Mouse (Mus musculus): ENCODE measurements around the gene Skint1. TPM values are rescaled to one million over a fixed set of nuclear protein-coding genes. Genes with fewer than 3 reads are reported as not detected.
"Not testable (repeated sequence)": the region's sequence is repeated elsewhere in the genome, so short reads cannot be mapped to it uniquely, and the experiment has no call there.

The Skint1 gene
- polyA plus RNA-seq (2014; fragmentation: Nextera tagmentation; extraction: Ambion mirVana), result not detected in 2 replicates

- Histone ChIP-seq H3K4me2 (no peak within 1 kb of the TSS), H3K9me3 (ENCODE audit: control insufficient read depth, low read length) (no peaks in the 10 kb centered on the region), H3K27ac (ENCODE audit: low read depth, low read length) (no peak within 1 kb of the TSS), H3K9ac (ENCODE audit: low read length) (no peak within 1 kb of the TSS), H3K36me3 (ENCODE audit: control insufficient read depth, insufficient read depth, low read length) (no peaks in the 10 kb centered on the region), H3K4me3 (ENCODE audit: low read depth, low read length) (no peak within 1 kb of the TSS), H3K27me3 (ENCODE audit: control insufficient read depth, insufficient read depth, low read length) (no peaks in the 10 kb centered on the region), H3K4me1 (ENCODE audit: control insufficient read depth, insufficient read depth, low read length) (no peaks in the 10 kb centered on the region)
- no peak for DNase-seq (ENCODE audit: low spot score, missing footprints)
- no peak for ATAC-seq (ENCODE audit: low FRiP score)
Observed at GRCm38 (mm10) chr4:112005969-112006368, at the start of gene Skint1. TSS of gene Skint1 (plus strand) at chr4:112006269.

DNA sequence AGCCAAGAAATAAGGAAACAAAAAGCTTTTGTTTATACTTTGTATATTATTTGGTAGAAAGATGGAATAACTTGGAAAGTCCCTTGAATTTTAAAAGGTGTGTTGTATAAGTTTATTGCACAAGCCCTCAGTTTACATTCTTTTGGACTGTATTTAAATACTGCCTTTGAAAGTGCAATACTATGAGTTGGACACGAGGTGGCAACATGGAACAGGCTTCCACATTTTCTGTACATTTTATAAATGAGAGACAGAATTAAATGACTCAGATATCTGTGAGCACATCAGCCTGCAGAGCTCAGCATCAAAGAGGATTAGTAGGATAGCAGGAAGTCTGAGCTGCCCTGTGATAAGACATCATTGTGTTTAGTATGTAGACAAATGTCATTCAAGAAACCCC is 44.8 kb upstream of the Skint1 start:
- H3K4me3 ChIP-seq (ENCODE audit: low read depth, low read length), result no peak overlapping the region
- no peaks in the 10 kb centered on the region for H3K4me1 ChIP-seq (ENCODE audit: control insufficient read depth, insufficient read depth, low read length)
- H3K4me2 ChIP-seq, result no peak overlapping the region
- WGBS, result 23% methylated on average over 1 of the region's 1 CpGs
- H3K27ac ChIP-seq (ENCODE audit: low read depth, low read length), result no peak overlapping the region
- H3K27me3 ChIP-seq (ENCODE audit: control insufficient read depth, insufficient read depth, low read length), result no peaks in the 10 kb centered on the region
- no peaks in the 10 kb centered on the region for H3K36me3 ChIP-seq (ENCODE audit: control insufficient read depth, insufficient read depth, low read length)
- DNase-seq (ENCODE audit: low spot score, missing footprints), result no peak
- no peak for ATAC-seq (ENCODE audit: low FRiP score)
- H3K9ac ChIP-seq (ENCODE audit: low read length), result no peak overlapping the region
- H3K9me3 ChIP-seq (ENCODE audit: control insufficient read depth, low read length), result no peaks in the 10 kb centered on the region

GRCm38 (mm10) chr4:111963241-111963640 is 42.8 kb upstream of the Skint1 start:
- not testable (repeated sequence) for H3K9me3 ChIP-seq (ENCODE audit: control insufficient read depth, low read length); H3K9ac ChIP-seq (ENCODE audit: low read length); H3K27ac ChIP-seq (ENCODE audit: low read depth, low read length); H3K27me3 ChIP-seq (ENCODE audit: control insufficient read depth, insufficient read depth, low read length); H3K4me1 ChIP-seq (ENCODE audit: control insufficient read depth, insufficient read depth, low read length); DNase-seq (ENCODE audit: low spot score, missing footprints); H3K4me3 ChIP-seq (ENCODE audit: low read depth, low read length); H3K4me2 ChIP-seq; H3K36me3 ChIP-seq (ENCODE audit: control insufficient read depth, insufficient read depth, low read length); ATAC-seq (ENCODE audit: low FRiP score)
- WGBS, result 79% methylated on average over 1 of the region's 1 CpGs

DNA sequence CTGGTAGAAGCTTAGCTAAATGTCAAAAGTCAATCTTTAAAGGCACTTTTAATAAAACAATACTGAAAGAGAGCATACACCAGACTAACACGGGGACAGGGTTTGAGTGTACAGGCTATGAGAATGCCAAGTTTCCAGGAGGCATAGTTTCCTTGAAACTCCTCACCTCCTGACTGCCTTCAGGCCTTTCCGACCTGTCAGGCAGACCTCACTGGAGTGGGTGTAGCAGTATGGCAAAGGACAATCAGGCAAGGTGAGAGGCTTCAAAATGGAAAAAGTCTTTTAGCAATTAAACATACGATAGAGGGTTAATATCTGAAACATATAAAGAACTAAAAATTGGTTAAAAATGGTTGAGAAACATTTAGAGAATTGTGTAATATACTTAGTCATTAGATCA is 42.4 kb upstream of the Skint1 start:
- Histone ChIP-seq H3K4me2 (no peak overlapping the region), H3K9me3 (ENCODE audit: control insufficient read depth, low read length) (no peaks in the 10 kb centered on the region), H3K36me3 (ENCODE audit: control insufficient read depth, insufficient read depth, low read length) (no peaks in the 10 kb centered on the region), H3K27me3 (ENCODE audit: control insufficient read depth, insufficient read depth, low read length) (no peaks in the 10 kb centered on the region), H3K27ac (ENCODE audit: low read depth, low read length) (no peak overlapping the region), H3K4me1 (ENCODE audit: control insufficient read depth, insufficient read depth, low read length) (no peaks in the 10 kb centered on the region), H3K4me3 (ENCODE audit: low read depth, low read length) (no peak overlapping the region), H3K9ac (ENCODE audit: low read length) (no peak overlapping the region)
- WGBS, result 74% methylated on average over 3 of the region's 3 CpGs
- no peak for DNase-seq (ENCODE audit: low spot score, missing footprints)
- no peak for ATAC-seq (ENCODE audit: low FRiP score)

DNA sequence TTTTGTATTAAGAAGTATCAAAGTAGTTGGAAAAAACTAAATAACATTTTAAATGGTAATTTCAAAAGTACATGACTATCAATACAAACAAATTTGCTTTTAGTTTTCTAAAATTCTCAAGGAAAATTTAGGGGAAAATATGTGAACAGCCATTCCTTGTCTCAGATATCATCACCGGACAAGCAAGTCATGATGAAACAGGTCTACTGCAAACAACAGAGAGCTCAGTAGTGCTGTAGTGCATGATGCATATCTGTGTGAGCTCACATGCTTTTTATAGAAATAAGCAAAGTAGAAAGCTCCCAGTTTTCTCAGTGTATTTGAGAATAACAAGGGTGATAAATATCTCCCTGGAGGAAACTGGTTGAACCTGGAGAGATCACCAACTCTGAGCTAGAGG is 33.4 kb upstream of the Skint1 start, which contains the start of gene Skint7:
Gene Skint7 (plus strand): TSS at position 301 of the 400 bp plus-strand sequence.
- no peaks in the 10 kb centered on the region for H3K4me1 ChIP-seq (ENCODE audit: control insufficient read depth, insufficient read depth, low read length)
- H3K9ac ChIP-seq (ENCODE audit: low read length), result no peak within 1 kb of the TSS
- DNase-seq (ENCODE audit: low spot score, missing footprints), result no peak
- H3K4me2 ChIP-seq, result no peak within 1 kb of the TSS
- no peaks in the 10 kb centered on the region for H3K27me3 ChIP-seq (ENCODE audit: control insufficient read depth, insufficient read depth, low read length)
- ATAC-seq (ENCODE audit: low FRiP score), result no peak
- H3K36me3 ChIP-seq (ENCODE audit: control insufficient read depth, insufficient read depth, low read length), result no peaks in the 10 kb centered on the region
- WGBS, result 94% methylated on average over 1 of the region's 1 CpGs
- no peak within 1 kb of the TSS for H3K27ac ChIP-seq (ENCODE audit: low read depth, low read length)
- no peaks in the 10 kb centered on the region for H3K9me3 ChIP-seq (ENCODE audit: control insufficient read depth, low read length)
- H3K4me3 ChIP-seq (ENCODE audit: low read depth, low read length), result no peak within 1 kb of the TSS

DNA sequence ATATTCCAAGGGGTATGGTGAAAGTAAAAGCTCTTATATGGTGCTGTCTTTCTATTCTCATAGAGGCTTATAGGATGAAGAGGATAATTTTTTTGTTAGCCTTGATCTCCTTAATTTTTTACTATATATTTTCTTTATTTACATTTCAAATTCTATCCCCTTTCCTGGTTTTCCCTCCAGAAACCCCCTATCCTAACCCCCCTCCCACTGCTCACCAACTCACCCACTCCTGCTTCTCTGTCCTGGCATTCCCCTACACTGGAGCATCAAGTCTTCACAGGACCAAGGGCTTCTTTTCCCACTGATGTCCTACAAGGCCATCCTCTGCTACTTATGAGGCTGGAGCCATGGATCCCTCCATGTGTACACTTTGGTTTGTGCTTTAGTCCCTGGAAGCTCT is 65.6 kb downstream of the Skint1 start, which contains the start of gene Skint4:
Gene Skint4 (plus strand): TSS at position 301 of the 400 bp plus-strand sequence.
- Histone ChIP-seq H3K4me1 (ENCODE audit: control insufficient read depth, insufficient read depth, low read length) (no peaks in the 10 kb centered on the region), H3K9me3 (ENCODE audit: control insufficient read depth, low read length) (no peaks in the 10 kb centered on the region; the same call in 1 of the 2 replicates), H3K9ac (ENCODE audit: low read length) (no peak within 1 kb of the TSS), H3K4me3 (ENCODE audit: low read depth, low read length) (no peak within 1 kb of the TSS), H3K36me3 (ENCODE audit: control insufficient read depth, insufficient read depth, low read length) (no peaks in the 10 kb centered on the region), H3K27ac (ENCODE audit: low read depth, low read length) (no peak within 1 kb of the TSS), H3K27me3 (ENCODE audit: control insufficient read depth, insufficient read depth, low read length) (no peaks in the 10 kb centered on the region), H3K4me2 (no peak within 1 kb of the TSS)
- ATAC-seq (ENCODE audit: low FRiP score), result no peak
- DNase-seq (ENCODE audit: low spot score, missing footprints), result no peak

Other genes with a start within 250 kb of the Skint1 start
- 0.12 TPM in 1 of 2 replicates, not detected in the other for gene Slc5a9, start 103.4 kb upstream of the Skint1 start, polyA plus RNA-seq (2014; fragmentation: Nextera tagmentation; extraction: Ambion mirVana)
- gene Skint8, start 86.9 kb upstream of the Skint1 start, polyA plus RNA-seq (2014; fragmentation: Nextera tagmentation; extraction: Ambion mirVana), result not detected in 2 replicates
- not detected in 2 replicates for gene Skint7, start 33.3 kb upstream of the Skint1 start, polyA plus RNA-seq (2014; fragmentation: Nextera tagmentation; extraction: Ambion mirVana)
- gene Skint4, start 65.7 kb downstream of the Skint1 start, polyA plus RNA-seq (2014; fragmentation: Nextera tagmentation; extraction: Ambion mirVana), result not detected in 2 replicates
- gene Skint3, start 226.0 kb downstream of the Skint1 start, polyA plus RNA-seq (2014; fragmentation: Nextera tagmentation; extraction: Ambion mirVana), result not detected in 2 replicates

Measured in midbrain, embryonic 11.5 days (tissue).